Comparison of ENCODE assay signal across 20 mouse cellular contexts in genomic region chr4:33833134-33833533, GRCm38 (mm10).
DNase-seq lines count a peak whose midpoint lies in the region; ATAC-seq lines count a peak whose summit lies in the region.
"Had no signal": no experiment of that assay in that cellular context is flagged by ENCODE, and none has a peak within 500 bp of the region (broad histone marks: within the 10 kb centered on the region; RNA-seq: fewer than 3 reads in every experiment).

No protein-coding gene starts in this region.

- WGBS in forebrain, embryonic 14.5 days = 65% methylated on average over 7 of the region's 7 CpGs
- 77% methylated on average over 7 of the region's 7 CpGs for WGBS in forebrain, embryonic 13.5 days

- no peaks in the 10 kb centered on the region for H3K4me1 ChIP-seq in forebrain, embryonic 14.5 days (ENCODE audit: control insufficient read depth, insufficient read depth, low read length)
- H3K4me1 ChIP-seq in forebrain, embryonic 13.5 days = no peaks in the 10 kb centered on the region
- H3K4me1 ChIP-seq: embryonic facial prominence, embryonic 10.5 days; forebrain, embryonic 15.5 days; heart, embryonic 10.5 days; hindbrain, embryonic 12.5 days had no signal

- H3K4me2 ChIP-seq in forebrain, embryonic 14.5 days (ENCODE audit: low read length) = no peak overlapping the region
- H3K4me2 ChIP-seq in forebrain, embryonic 13.5 days = no peak overlapping the region
- H3K4me2 ChIP-seq: forebrain, embryonic 15.5 days; hindbrain, embryonic 12.5 days had no signal

- no peak overlapping the region for H3K9ac ChIP-seq in forebrain, embryonic 14.5 days (ENCODE audit: low read length)
- H3K9ac ChIP-seq in forebrain, embryonic 13.5 days = no peak overlapping the region
- H3K9ac ChIP-seq: forebrain, embryonic 15.5 days; hindbrain, embryonic 12.5 days had no signal

- ATAC-seq in cerebellum, adult (ENCODE audit: insufficient number of reproducible peaks, low FRiP score, low TSS enrichment) = peak; percentile 45
- peak; percentile 32; the same call in 1 of the 2 replicates for ATAC-seq in forebrain, embryonic 14.5 days
- no peak for ATAC-seq in forebrain, embryonic 13.5 days
- ATAC-seq: CD4-positive, CD25-positive, alpha-beta regulatory T cell, adult 4 months; forebrain, embryonic 15.5 days; inflammation-experienced regulatory T-cells, adult 6 months had no signal

- intact Hi-C loops in left cerebral cortex, postnatal 4 days (cut with DNase I) = no loop called here
- intact Hi-C loops in left cerebral cortex, postnatal 36 days (cut with DNase I) = no loop called here

- H3K27ac ChIP-seq in forebrain, embryonic 14.5 days (ENCODE audit: low read depth, low read length) = no peak overlapping the region
- H3K27ac ChIP-seq in forebrain, embryonic 13.5 days = no peak overlapping the region
- H3K27ac ChIP-seq: embryonic facial prominence, embryonic 10.5 days; forebrain, embryonic 15.5 days; heart, embryonic 10.5 days; hindbrain, embryonic 12.5 days had no signal

- no peaks in the 10 kb centered on the region for H3K36me3 ChIP-seq in forebrain, embryonic 14.5 days (ENCODE audit: control insufficient read depth, insufficient read depth, low read length)
- H3K36me3 ChIP-seq in forebrain, embryonic 13.5 days (ENCODE audit: poor library complexity, severe bottlenecking) = no peaks in the 10 kb centered on the region
- H3K36me3 ChIP-seq: embryonic facial prominence, embryonic 10.5 days; forebrain, embryonic 15.5 days; heart, embryonic 10.5 days; hindbrain, embryonic 12.5 days had no signal

- DNase-seq in cerebellum, adult 11 months = no peak
- peak; percentile 41 for DNase-seq in forebrain, embryonic 14.5 days (ENCODE audit: low spot score)
- DNase-seq in left cerebral cortex, postnatal 4 days = peak; percentile 61
- no peak for DNase-seq in left cerebral cortex, postnatal 36 days (ENCODE audit: low spot score in 2 of 2)
- no peak for DNase-seq in adrenal gland, adult 2 months
- DNase-seq: adrenal gland, postnatal 14 days; B cell, adult 2 months; gastrocnemius, postnatal 10 days; heart, adult 18-20 months; heart, postnatal 10 days; heart, postnatal 4 days; kidney, adult 18-20 months had no signal

- no peak overlapping the region for H3K4me3 ChIP-seq in forebrain, embryonic 14.5 days (ENCODE audit: low read depth, low read length)
- no peak overlapping the region for H3K4me3 ChIP-seq in forebrain, embryonic 13.5 days
- H3K4me3 ChIP-seq: embryonic facial prominence, embryonic 10.5 days; forebrain, embryonic 15.5 days; heart, embryonic 10.5 days; hindbrain, embryonic 12.5 days had no signal

- H3K9me3 ChIP-seq in forebrain, embryonic 14.5 days (replicated peaks; ENCODE audit: control insufficient read depth, low read length) = no peaks in the 10 kb centered on the region
- no peaks in the 10 kb centered on the region for H3K9me3 ChIP-seq in forebrain, embryonic 13.5 days (replicated peaks)
- H3K9me3 ChIP-seq: embryonic facial prominence, embryonic 10.5 days; forebrain, embryonic 15.5 days; heart, embryonic 10.5 days; hindbrain, embryonic 12.5 days had no signal

- no peaks in the 10 kb centered on the region for H3K27me3 ChIP-seq in forebrain, embryonic 14.5 days (replicated peaks; ENCODE audit: control insufficient read depth, insufficient read depth, low read length)
- H3K27me3 ChIP-seq in forebrain, embryonic 13.5 days = no peaks in the 10 kb centered on the region
- H3K27me3 ChIP-seq: forebrain, embryonic 15.5 days; hindbrain, embryonic 12.5 days had no signal

Comparison
In these comparisons a context has a peak if more than half of its experiments do, and no peak if none do; other contexts are left out.
1. DNase-seq: peak in forebrain, embryonic 14.5 days (single experiment) and left cerebral cortex, postnatal 4 days (single experiment); none in cerebellum, adult 11 months (single experiment), left cerebral cortex, postnatal 36 days (0 of 2) and adrenal gland, adult 2 months (single experiment).